Comparison of ENCODE assay signal across 7 mouse cellular contexts in genomic region chr4:109201582-109202424, GRCm38 (mm10). TPM values are rescaled to one million over a fixed set of nuclear protein-coding genes. Genes with fewer than 3 reads are reported as not detected.
DNase-seq lines count a peak whose midpoint lies in the region; ATAC-seq and TF ChIP-seq lines count a peak whose summit lies in the region.

Gene Osbpl9 (minus strand): TSS chr4:109202272.

- DNase-seq in adrenal gland, postnatal 10 days: peak; percentile 99
- DNase-seq in embryonic facial prominence, embryonic 10.5 days (ENCODE audit: low spot score): peak; percentile 99
- peak; percentile 74 for DNase-seq in gonadal fat pad, adult 2 months (ENCODE audit: low read depth)
- DNase-seq in left cerebral cortex, postnatal 4 days: peak; percentile 99

- TF ChIP-seq CTCF in intestine, postnatal 0 days (IDR thresholded peaks at IDR 0.05; ENCODE audit: low read depth): no peak
- no peak for TF ChIP-seq CTCF in small intestine, adult 2 months (IDR thresholded peaks at IDR 0.05; ENCODE audit: extremely low read depth, insufficient read length, insufficient replicate concordance, low read depth, low read length)

- intact Hi-C loops in left cerebral cortex, postnatal 4 days (cut with DNase I): no loop called here

- peaks cover 11% of the 10 kb centered on the region for H3K4me1 ChIP-seq in embryonic facial prominence, embryonic 10.5 days
- H3K4me1 ChIP-seq in intestine, postnatal 0 days (replicated peaks; ENCODE audit: control insufficient read depth, insufficient read depth, low read length): peaks cover 2% of the 10 kb centered on the region; the same call in 1 of the 2 replicates
- H3K4me1 ChIP-seq in midbrain, embryonic 12.5 days: peaks cover 8% of the 10 kb centered on the region; the same call in 1 of the 2 replicates
- no peaks in the 10 kb centered on the region for H3K4me1 ChIP-seq in small intestine, adult 2 months (ENCODE audit: control insufficient read depth, insufficient read depth, insufficient read length, low read length)

- TF ChIP-seq POLR2A in small intestine, adult 2 months (IDR thresholded peaks at IDR 0.05; ENCODE audit: low read depth, low read length): peak; percentile 32

- peak within 1 kb of the TSS; percentile 91 for H3K27ac ChIP-seq in embryonic facial prominence, embryonic 10.5 days (replicated peaks)
- peak within 1 kb of the TSS; percentile 88 for H3K27ac ChIP-seq in intestine, postnatal 0 days (ENCODE audit: low read depth, low read length)
- H3K27ac ChIP-seq in midbrain, embryonic 12.5 days (replicated peaks): peak within 1 kb of the TSS; percentile 91
- H3K27ac ChIP-seq in small intestine, adult 2 months (ENCODE audit: insufficient read depth, low read depth, low read length): peak within 1 kb of the TSS; percentile 93

- peak within 1 kb of the TSS; percentile 73 for H3K9ac ChIP-seq in intestine, postnatal 0 days (ENCODE audit: low read depth, low read length)
- H3K9ac ChIP-seq in midbrain, embryonic 12.5 days (replicated peaks): peak within 1 kb of the TSS; percentile 79

- H3K9me3 ChIP-seq in embryonic facial prominence, embryonic 10.5 days: no peaks in the 10 kb centered on the region
- H3K9me3 ChIP-seq in intestine, postnatal 0 days (ENCODE audit: control insufficient read depth): no peaks in the 10 kb centered on the region
- no peaks in the 10 kb centered on the region for H3K9me3 ChIP-seq in midbrain, embryonic 12.5 days

- peak within 1 kb of the TSS; percentile 79 for H3K4me3 ChIP-seq in embryonic facial prominence, embryonic 10.5 days
- H3K4me3 ChIP-seq in intestine, postnatal 0 days (ENCODE audit: low read depth, low read length): peak within 1 kb of the TSS; percentile 92
- H3K4me3 ChIP-seq in midbrain, embryonic 12.5 days: peak within 1 kb of the TSS; percentile 77
- H3K4me3 ChIP-seq in small intestine, adult 2 months (ENCODE audit: low read depth, low read length): peak within 1 kb of the TSS; percentile 93

- H3K27me3 ChIP-seq in embryonic facial prominence, embryonic 10.5 days (replicated peaks; ENCODE audit: low read depth, poor library complexity, severe bottlenecking): no peaks in the 10 kb centered on the region
- H3K27me3 ChIP-seq in intestine, postnatal 0 days (replicated peaks; ENCODE audit: control insufficient read depth, insufficient read depth, low read length): no peaks in the 10 kb centered on the region
- no peaks in the 10 kb centered on the region for H3K27me3 ChIP-seq in midbrain, embryonic 12.5 days
- H3K27me3 ChIP-seq in small intestine, adult 2 months (ENCODE audit: control insufficient read depth, insufficient read depth, low read length): no peaks in the 10 kb centered on the region

- WGBS in embryonic facial prominence, embryonic 10.5 days: under 1% methylated on average over 59 of the region's 59 CpGs
- WGBS in intestine, postnatal 0 days: under 1% methylated on average over 59 of the region's 59 CpGs
- under 1% methylated on average over 59 of the region's 59 CpGs for WGBS in midbrain, embryonic 12.5 days
- under 1% methylated on average over 59 of the region's 59 CpGs for WGBS in small intestine, adult 2 months

- peak; percentile 99 for ATAC-seq in intestine, postnatal 0 days
- peak; percentile 98 for ATAC-seq in midbrain, embryonic 12.5 days (ENCODE audit: low FRiP score, low read depth)

- peaks cover 10% of the 10 kb centered on the region; the same call in 1 of the 2 replicates for H3K36me3 ChIP-seq in embryonic facial prominence, embryonic 10.5 days (replicated peaks)
- no peaks in the 10 kb centered on the region; the same call in 1 of the 2 replicates for H3K36me3 ChIP-seq in intestine, postnatal 0 days (ENCODE audit: control insufficient read depth, insufficient read depth)
- H3K36me3 ChIP-seq in midbrain, embryonic 12.5 days: no peaks in the 10 kb centered on the region
- no peaks in the 10 kb centered on the region for H3K36me3 ChIP-seq in small intestine, adult 2 months (ENCODE audit: control insufficient read depth, insufficient read depth, low read length)

- peak within 1 kb of the TSS; percentile 93 for H3K4me2 ChIP-seq in intestine, postnatal 0 days (replicated peaks; ENCODE audit: low read depth)
- peak within 1 kb of the TSS; percentile 92 for H3K4me2 ChIP-seq in midbrain, embryonic 12.5 days (replicated peaks)

RNA-seq across cellular contexts. Expression of gene Osbpl9, which starts in this region (rescaled TPM):
- total RNA-seq in adrenal gland, postnatal 10 days (2021): 100 to 1,000 TPM; 149 to 153 TPM
- polyA plus RNA-seq in embryonic facial prominence, embryonic 10.5 days (2016; fragmentation: Nextera tagmentation; extraction: Ambion mirVana): 60.0 and 61.4 TPM in 2 replicates
- polyA plus RNA-seq in gonadal fat pad, adult 2 months (2012; rRNA removed): 95.8 and 138 TPM in 2 replicates
- polyA plus RNA-seq in intestine, postnatal 0 days (2015; fragmentation: Nextera tagmentation; extraction: Ambion mirVana): 32.5 and 34.4 TPM in 2 replicates
- 10 to 100 TPM; 66.6 to 81.4 TPM for total RNA-seq in left cerebral cortex, postnatal 4 days (2021)
- polyA plus RNA-seq in midbrain, embryonic 12.5 days (2016; fragmentation: Nextera tagmentation; extraction: Ambion mirVana): 81.1 and 82.1 TPM in 2 replicates
- polyA plus RNA-seq in small intestine, adult 2 months (2012; rRNA removed): 24.3 and 29.5 TPM in 2 replicates

Comparison
In these comparisons a context has a peak if more than half of its experiments do, and no peak if none do; other contexts are left out.
1. Peak in every context shown above with its lines: DNase-seq, ATAC-seq, H3K4me3 ChIP-seq and H3K27ac ChIP-seq.